Mouse (Mus musculus) hindbrain, postnatal 0 days (tissue): ENCODE measurements at regions not wholly inside any gene's neighbourhood (a gene's known extent, or its start where the extent isn't known, plus 50 kb on each side); places are given as distances from the start of the nearest gene placed in this dataset.

ENCODE experiments used
- ATAC-seq: fragments of 200-750 bp; cut with Nextera tagmentation; 2 replicates; pipeline ENCODE4 v1.8.0; 2017; ENCODE audit warnings: mild to moderate bottlenecking, moderate TSS enrichment, moderate library complexity
- DNase-seq: peaks from one replicate; pipeline ENCODE4 v3.0.0-alpha.2; 2015; ENCODE audit warnings: low spot score
- H3K27ac ChIP-seq: fragments of 300-500 bp; sonication (generic); 2 replicates; pipeline ENCODE4 v1.5.1; 2014; ENCODE audit warnings: mild to moderate bottlenecking
- H3K27me3 ChIP-seq: fragments of 300-500 bp; sonication (generic); 2 replicates; pipeline ENCODE4 v1.6.1; 2014; ENCODE audit warnings: low read length, mixed read lengths; ENCODE audit not compliant: insufficient read depth
- H3K36me3 ChIP-seq: fragments of 300-500 bp; sonication (generic); 2 replicates; pipeline ENCODE4 v1.6.1; 2014; ENCODE audit warnings: low read length, mixed read lengths; ENCODE audit not compliant: insufficient read depth
- H3K4me1 ChIP-seq: fragments of 300-500 bp; sonication (generic); 2 replicates; pipeline ENCODE4 v1.6.1; 2014; ENCODE audit warnings: antibody characterized with exemption, low read length, mixed read lengths; ENCODE audit not compliant: insufficient read depth
- H3K4me2 ChIP-seq: fragments of 300-500 bp; sonication (generic); 2 replicates; pipeline ENCODE4 v1.6.1; 2014; ENCODE audit warnings: low read depth, mild to moderate bottlenecking, low read length, moderate library complexity, mixed read lengths
- H3K4me3 ChIP-seq: fragments of 300-500 bp; sonication (generic); 2 replicates; pipeline ENCODE4 v1.5.1; 2014; ENCODE audit warnings: low read length
- H3K9ac ChIP-seq: fragments of 300-500 bp; sonication (generic); replicated peaks from 2 replicates; pipeline ENCODE4 v1.6.1; 2014; ENCODE audit warnings: mild to moderate bottlenecking, low read length, moderate library complexity, mixed read lengths
- H3K9me3 ChIP-seq: fragments of 300-500 bp; sonication (generic); 2 replicates; pipeline ENCODE4 v1.6.1; 2016; ENCODE audit warnings: low read length, mixed read lengths
- CTCF ChIP-seq: IDR thresholded peaks from 2 replicates; pipeline ENCODE4 v1.5.1; 2016; ENCODE audit warnings: antibody characterized with exemption, control low read depth, low read depth
- WGBS: fragments of 180-500 bp; shearing (Covaris S2); extraction: QIAGEN DNeasy Blood & Tissue Kit; methylation state at CpG from one replicate; pipeline ENCODE4 v1.1.7; 2014; 5-methylcytosine and 5-hydroxymethylcytosine counted together

DNA sequence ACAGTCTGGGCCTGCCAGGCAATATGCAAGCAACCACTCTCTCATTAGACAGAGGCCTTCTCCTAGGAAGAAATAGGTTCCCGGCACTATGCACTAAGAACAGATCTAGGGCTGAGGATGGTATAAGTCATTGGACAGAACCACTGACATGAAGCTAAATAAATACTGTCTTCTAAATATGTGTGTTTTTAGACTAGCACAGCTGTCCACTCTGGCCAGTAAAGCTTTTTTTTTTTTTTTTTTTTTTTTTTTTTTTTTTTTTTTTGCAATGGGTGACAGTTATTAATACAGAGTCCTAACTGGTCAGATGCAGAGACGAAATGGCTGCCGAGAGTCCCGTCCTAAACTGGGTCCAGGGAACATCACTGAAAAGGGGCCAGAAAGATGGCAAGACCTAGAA lies 218.9 kb downstream of the Srbd1 start:
- WGBS = 87% methylated on average over 4 of the region's 4 CpGs
- no peaks in the 10 kb centered on the region for H3K9me3 ChIP-seq
- H3K36me3 ChIP-seq = no peaks in the 10 kb centered on the region
- DNase-seq = no peak
- no peak for ATAC-seq
- no peak overlapping the region for H3K4me2 ChIP-seq
- TF ChIP-seq CTCF = no peak
- H3K27me3 ChIP-seq = no peaks in the 10 kb centered on the region
- no peak overlapping the region for H3K9ac ChIP-seq
- H3K4me1 ChIP-seq = peaks cover 3% of the 10 kb centered on the region; the same call in 1 of the 2 replicates
- H3K4me3 ChIP-seq = no peak overlapping the region
- H3K27ac ChIP-seq = no peak overlapping the region

- no peaks in the 10 kb centered on the region for H3K36me3 ChIP-seq
- ATAC-seq (no peak), DNase-seq (peak; percentile 68)
- WGBS = 57% methylated on average over 8 of the region's 8 CpGs
- H3K4me3 ChIP-seq = no peak overlapping the region
- no peak overlapping the region for H3K9ac ChIP-seq
- no peak overlapping the region for H3K4me2 ChIP-seq
- TF ChIP-seq CTCF = no peak
- no peak overlapping the region for H3K27ac ChIP-seq
- no peaks in the 10 kb centered on the region for H3K9me3 ChIP-seq
- H3K27me3 ChIP-seq = no peaks in the 10 kb centered on the region
- H3K4me1 ChIP-seq = peaks cover 3% of the 10 kb centered on the region; the same call in 1 of the 2 replicates
Observed at GRCm38 (mm10) chr17:85921219-85921673, 223.7 kb downstream of the Srbd1 start.

GRCm38 (mm10) chr17:85919868-85920267 lies 225.1 kb downstream of the Srbd1 start:
- Histone ChIP-seq H3K9me3 (no peaks in the 10 kb centered on the region), H3K27me3 (no peaks in the 10 kb centered on the region), H3K4me1 (peaks cover 3% of the 10 kb centered on the region; the same call in 1 of the 2 replicates), H3K4me2 (no peak overlapping the region), H3K9ac (no peak overlapping the region), H3K36me3 (no peaks in the 10 kb centered on the region), H3K27ac (no peak overlapping the region), H3K4me3 (no peak overlapping the region)
- 94% methylated on average over 7 of the region's 7 CpGs for WGBS
- ATAC-seq (no peak), DNase-seq (no peak)
- TF ChIP-seq CTCF = no peak

DNA sequence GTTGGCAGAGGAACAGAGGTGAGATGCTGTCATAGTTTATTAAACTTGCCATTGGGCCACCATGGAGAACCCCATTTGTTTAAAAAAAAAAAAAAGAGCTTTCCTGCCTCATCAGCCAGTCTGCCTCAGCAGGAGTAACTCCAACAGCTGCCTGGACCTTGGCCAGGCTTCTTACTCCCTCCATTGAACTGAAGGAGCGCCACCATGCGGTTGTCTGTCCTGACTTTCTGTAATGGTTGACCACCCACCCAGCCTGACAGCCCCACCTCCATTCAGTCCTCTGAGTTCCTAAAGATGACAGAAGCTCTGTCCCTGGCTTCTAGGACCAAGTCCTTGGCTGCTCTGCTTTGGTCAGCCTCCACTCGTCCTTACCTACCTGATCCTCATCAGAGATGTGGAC lies 227.8 kb upstream of the Six2 start:
- TF ChIP-seq CTCF = no peak
- no peak for ATAC-seq

DNA sequence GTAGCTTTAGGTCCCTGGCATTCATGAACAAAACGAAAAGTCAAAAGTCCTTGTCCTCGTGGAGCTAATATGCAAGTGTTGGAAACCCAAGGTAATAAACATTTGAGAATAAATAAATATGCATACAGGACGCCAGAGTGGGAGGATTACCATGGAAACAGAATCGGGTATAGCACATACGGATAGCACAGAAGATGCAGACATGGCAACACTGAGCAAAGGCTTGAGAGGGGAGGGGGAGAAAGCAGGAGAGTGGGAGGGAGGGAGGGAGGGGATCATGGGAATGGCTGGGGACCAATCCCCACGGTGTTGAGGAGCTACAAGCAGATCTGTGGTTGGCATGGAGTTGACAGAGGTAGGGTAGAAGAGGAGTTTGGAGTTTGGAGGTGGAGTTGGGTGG lies 226.0 kb upstream of the Six2 start:
- Histone ChIP-seq H3K4me2 (no peak overlapping the region), H3K36me3 (no peaks in the 10 kb centered on the region), H3K27ac (no peak overlapping the region), H3K4me3 (no peak overlapping the region), H3K9me3 (no peaks in the 10 kb centered on the region), H3K9ac (no peak overlapping the region), H3K4me1 (no peaks in the 10 kb centered on the region), H3K27me3 (no peaks in the 10 kb centered on the region)
- DNase-seq = peak; percentile 20
- 45% methylated on average over 6 of the region's 6 CpGs for WGBS
- ATAC-seq = no peak
- TF ChIP-seq CTCF = no peak

More for the DNA sequence above, 227.8 kb upstream of the Six2 start:
- whole genome bisulfite sequencing = 92% methylated on average over 3 of the region's 3 CpGs
- no peak overlapping the region for H3K27ac ChIP-seq
- H3K4me3 ChIP-seq = no peak overlapping the region
- no peaks in the 10 kb centered on the region for H3K36me3 ChIP-seq
- H3K9me3 ChIP-seq = no peaks in the 10 kb centered on the region
- DNase-seq = no peak
- H3K4me1 ChIP-seq = no peaks in the 10 kb centered on the region
- H3K9ac ChIP-seq = no peak overlapping the region
- H3K4me2 ChIP-seq = no peak overlapping the region
- no peaks in the 10 kb centered on the region for H3K27me3 ChIP-seq

- H3K36me3 ChIP-seq = no peaks in the 10 kb centered on the region
- H3K4me2 ChIP-seq = no peak overlapping the region
- no peaks in the 10 kb centered on the region for H3K27me3 ChIP-seq
- WGBS = 92% methylated on average over 3 of the region's 3 CpGs
- H3K9me3 ChIP-seq = no peaks in the 10 kb centered on the region
- H3K4me3 ChIP-seq = no peak overlapping the region
- H3K9ac ChIP-seq = no peak overlapping the region
- DNase-seq (no peak), ATAC-seq (no peak)
- TF ChIP-seq CTCF = no peak
- no peaks in the 10 kb centered on the region for H3K4me1 ChIP-seq
- H3K27ac ChIP-seq = no peak overlapping the region
Observed at GRCm38 (mm10) chr17:85908709-85909108, 220.6 kb upstream of the Six2 start.

DNA sequence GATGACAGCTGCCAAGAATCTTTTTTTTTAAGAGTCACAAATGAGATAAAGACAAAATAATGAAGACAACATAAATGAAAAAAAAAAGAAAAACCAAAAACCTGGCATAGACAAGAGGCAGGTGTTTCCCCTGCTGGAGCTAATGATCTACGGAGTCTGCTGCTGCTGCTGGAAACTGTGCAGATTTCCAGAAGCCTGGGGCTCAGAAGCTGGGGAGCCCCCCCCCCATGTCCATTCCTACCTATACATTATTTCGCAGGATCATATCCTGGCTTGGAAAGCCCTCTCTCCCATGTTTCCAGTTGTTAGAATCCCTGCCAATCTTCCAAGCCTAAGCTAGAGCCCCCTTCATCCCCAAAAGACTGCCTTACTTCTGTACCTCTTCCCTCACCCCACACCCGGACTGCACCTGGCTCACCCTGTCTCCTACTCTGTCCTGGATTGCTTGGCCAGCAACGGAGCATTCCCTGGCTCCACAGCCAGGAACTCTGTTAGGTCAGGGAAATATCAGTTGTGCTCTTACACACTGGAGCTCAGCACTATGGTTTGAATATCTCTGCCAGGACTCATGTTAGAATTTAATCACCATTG lies 218.6 kb upstream of the Six2 start:
- no peaks in the 10 kb centered on the region for H3K36me3 ChIP-seq
- no peaks in the 10 kb centered on the region for H3K9me3 ChIP-seq
- no peak overlapping the region for H3K9ac ChIP-seq
- H3K4me3 ChIP-seq = no peak overlapping the region
- no peak overlapping the region for H3K27ac ChIP-seq
- no peak for ATAC-seq
- TF ChIP-seq CTCF = no peak
- no peak for DNase-seq
- no peaks in the 10 kb centered on the region for H3K27me3 ChIP-seq
- no peaks in the 10 kb centered on the region for H3K4me1 ChIP-seq
- no peak overlapping the region for H3K4me2 ChIP-seq
- 73% methylated on average over 4 of the region's 4 CpGs for WGBS
